Mouse (Mus musculus): Measurements from ENCODE around the gene Secisbp2l.

Secisbp2l gene

GRCm38 (mm10) chr2:125701606-125702005 lies 81.1 kb downstream of the Secisbp2l start:
- no peak for DNase-seq

DNA sequence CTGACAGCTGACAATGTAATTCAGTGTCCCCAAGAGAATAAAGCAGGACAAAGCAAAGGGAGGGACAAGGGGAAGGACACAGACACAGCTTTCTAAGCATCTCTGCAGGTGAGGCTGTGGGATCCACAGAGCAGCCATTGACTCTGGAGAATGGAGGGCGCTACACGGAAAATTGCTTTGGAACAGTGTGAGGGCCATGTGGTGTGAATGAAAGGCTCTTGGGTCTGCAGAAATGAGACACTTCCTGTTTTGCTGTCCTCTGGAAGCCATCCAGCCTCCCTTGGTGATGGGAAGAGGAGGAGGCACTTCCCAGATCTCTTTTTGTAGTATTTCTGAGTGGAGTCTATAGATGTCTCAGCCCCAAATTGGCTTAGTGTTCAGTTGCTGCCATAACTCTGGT lies 86.5 kb downstream of the Secisbp2l start:
- peak; percentile 84 for DNase-seq

DNA sequence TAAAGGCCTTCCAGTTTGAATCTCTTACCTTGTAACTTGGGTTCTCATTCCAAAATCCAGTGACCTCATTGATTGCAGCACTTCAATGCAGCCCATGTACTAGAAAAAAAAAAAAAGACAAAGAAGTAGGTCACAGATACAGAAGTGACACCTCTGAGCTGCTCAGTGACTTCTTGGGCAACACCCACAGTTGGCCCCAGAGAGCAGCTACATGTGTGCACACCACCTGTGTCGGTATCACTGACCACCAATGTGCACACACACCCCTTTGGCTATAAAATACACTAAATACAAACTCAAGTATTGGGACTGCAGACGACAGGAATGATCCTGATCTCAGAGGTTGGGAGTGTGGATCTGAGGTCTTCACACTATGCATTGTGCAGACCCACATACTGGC lies 87.9 kb downstream of the Secisbp2l start:
- no peak for DNase-seq

DNA sequence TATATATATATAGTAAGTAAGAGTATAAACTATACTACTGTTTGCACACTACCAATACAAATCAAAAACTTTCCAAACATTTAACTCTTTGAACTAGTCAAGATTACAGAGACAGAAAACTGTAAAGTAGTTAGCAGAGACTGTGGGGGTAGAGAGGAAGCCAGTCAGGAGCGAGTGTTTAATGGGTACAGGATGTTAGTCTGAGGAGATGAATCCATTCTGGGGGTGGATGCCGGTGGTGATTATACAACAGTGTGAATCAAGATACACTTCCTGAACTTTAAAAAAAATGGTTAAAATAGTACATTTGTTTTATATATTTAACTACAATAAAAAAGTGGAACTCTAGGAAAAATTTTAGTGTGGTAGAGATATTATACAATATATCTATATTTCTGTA lies 90.7 kb downstream of the Secisbp2l start:
- DNase-seq = no peak
